Mouse (Mus musculus) left cerebral cortex, postnatal 14 days (tissue): ENCODE results near the gene Cog5. TPM values are rescaled to one million over a fixed set of nuclear protein-coding genes. Genes with fewer than 3 reads are reported as not detected.
"Not testable (repeated sequence)": the region's sequence is repeated elsewhere in the genome, so short reads cannot be mapped to it uniquely, and the experiment has no call there.

ENCODE experiments used
- DNase-seq, 2 experiments: peaks; one replicate each; pipeline ENCODE4 v3.0.0; 2021 to 2022; ENCODE audit warnings: low spot score in 2 of 2, mixed read lengths in 1 of 2
- intact Hi-C: fragments of 180-260 bp; cut with DNase I; formaldehyde crosslinking; loops from one replicate; pipeline ENCODE4 v1.15.1; 2025
- long read RNA-seq, 2 experiments: library from polyadenylated mRNA; stranded (forward); transcript quantifications; one replicate each; pipeline ENCODE4 v2.0.0; 2021
- total RNA-seq, 2 experiments: library from RNA; stranded (reverse); gene quantifications; 2 replicates each; pipeline ENCODE4 v1.2.3; 2021

The Cog5 gene
- 10 to 100 TPM; 40.2 to 40.3 TPM for total RNA-seq
- long read RNA-seq, experiment 1, partial matches to known transcripts, result 7 of 18 reads
- long read RNA-seq, experiment 1, other reads (novel, unspliced or antisense), result 8 of 18 reads
- long read RNA-seq, experiment 2, partial matches to known transcripts, result 3 of 14 reads
- long read RNA-seq, experiment 2, other reads (novel, unspliced or antisense), result 7 of 14 reads

DNA sequence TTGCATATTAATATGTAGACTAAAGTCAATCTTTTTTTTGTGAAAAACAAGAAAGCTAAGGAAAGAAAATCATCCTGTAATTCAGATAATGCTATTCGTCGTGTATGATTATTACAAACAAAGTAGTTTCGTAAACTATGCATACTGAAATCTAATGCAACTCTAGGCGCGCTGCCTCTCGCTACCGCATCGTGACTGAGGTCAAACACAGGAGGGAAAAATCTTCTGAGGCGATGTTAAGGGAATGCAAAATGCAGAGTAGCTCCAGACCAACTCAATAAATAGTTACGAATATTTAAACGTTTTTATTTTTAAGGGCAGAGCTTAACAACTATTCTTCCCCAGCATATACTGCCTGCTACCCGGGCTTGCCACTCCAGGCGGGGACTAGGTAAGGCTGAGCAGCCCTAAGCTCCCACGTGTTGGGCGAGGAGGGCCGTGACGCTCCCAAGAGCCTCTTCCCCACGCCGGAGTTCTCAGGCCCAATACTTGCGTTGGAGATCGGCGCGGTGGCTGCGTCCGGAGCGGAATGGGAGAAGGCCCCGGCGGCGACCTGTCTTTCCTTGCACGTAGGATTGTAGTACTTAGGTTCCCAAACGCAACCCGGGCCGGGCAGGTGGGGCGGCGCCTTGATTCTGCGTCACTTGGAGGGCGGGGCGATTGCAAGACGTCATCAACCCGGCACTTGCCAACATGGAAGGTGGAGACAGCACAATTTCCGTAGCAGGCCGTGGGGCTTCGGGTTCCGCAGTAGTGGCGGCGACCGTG lies at the start of gene Cog5, which contains the start of gene Dus4l:
Gene Cog5 (plus strand): TSS at position 673 of the 768 bp plus-strand sequence.
Gene Dus4l (minus strand): TSS at position 630 of the 768 bp plus-strand sequence.
- DNase-seq, result peak; percentile 93 to 97
- intact Hi-C loops, result loop anchor here (10.0 kb wide), 1 partner anchor 270 kb away; no protein-coding TSS in a partner anchor

DNA sequence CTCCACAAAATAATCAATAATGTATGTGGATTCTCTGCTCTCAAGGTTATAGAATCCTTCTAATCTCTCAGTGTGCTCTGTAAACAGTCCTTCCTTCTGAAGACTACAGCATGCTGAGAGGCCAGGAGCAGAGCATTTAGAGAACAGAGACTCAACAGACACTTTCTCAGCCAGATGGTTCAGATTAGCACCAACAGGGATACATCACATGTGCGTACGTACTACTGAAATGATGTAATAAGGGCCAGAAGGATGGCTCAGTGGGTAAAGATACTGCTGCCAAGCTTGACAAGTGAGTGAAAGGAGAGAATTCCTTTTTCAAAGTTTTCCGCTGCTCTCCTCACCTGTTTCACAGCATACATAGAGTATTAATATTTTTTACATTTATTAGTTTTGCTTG lies 49.8 kb upstream of the Cog5 start:
- DNase-seq, result no peak
- intact Hi-C loops, result no loop called here

DNA sequence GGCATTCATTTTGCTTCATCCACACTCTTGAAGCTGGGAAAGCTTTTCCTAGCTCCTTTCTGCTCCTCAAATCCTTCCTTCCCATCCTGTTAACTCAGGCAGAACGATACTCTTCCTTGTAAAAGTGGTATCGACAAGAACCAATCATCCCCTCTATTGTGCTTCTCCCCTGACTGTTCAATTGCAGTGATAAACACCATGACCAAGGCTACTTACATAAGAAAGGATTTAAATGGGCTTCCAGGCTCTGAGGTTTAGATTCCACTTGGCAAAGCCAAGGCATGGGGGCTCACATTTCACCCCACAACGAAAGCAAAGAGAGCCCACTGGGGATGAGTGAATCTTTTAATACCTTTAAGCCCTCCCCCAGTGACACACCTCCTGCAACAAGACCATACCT lies 46.5 kb upstream of the Cog5 start:
- DNase-seq, result no peak
- intact Hi-C loops, result no loop called here

DNA sequence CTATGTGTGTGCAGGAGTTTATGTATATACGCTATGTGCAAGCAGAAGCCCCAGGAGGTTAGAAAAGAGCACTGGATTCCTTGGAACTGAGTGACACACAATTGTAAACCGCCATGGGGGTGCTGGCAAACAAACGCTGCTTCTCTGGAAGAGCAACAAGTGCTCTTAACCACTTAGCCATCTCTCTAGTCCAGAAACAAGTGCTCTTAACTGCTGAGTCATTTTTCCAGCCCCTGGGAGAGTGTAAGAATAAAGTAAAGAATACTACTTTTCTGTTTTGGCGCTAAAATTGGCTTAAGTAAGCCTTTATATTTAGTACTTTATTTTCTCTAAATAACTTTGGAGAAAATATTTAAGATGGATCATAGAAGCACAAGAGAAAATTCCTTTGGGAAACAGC lies 41.3 kb upstream of the Cog5 start:
- DNase-seq, result no peak
- intact Hi-C loops, result no loop called here

DNA sequence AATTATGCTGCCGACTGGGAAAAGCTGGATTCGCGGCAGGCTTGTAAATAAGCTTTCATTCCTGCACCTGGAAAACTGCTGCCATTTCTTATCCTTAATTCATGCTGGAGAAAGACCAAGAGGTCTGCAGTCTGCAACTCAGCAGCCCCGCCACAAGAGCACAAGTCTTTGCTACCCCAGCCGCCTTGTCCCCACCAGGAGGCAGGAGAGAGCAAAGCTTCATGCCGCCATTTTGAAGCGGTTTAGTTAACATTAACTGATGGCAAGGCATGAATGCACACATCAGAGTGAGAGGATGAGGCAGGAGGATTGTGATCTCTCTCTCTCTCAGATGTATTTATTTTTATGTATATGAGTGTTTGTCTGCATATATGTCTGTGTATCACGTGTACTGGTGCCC lies 34.6 kb upstream of the Cog5 start:
- intact Hi-C loops, result no loop called here
- no peak for DNase-seq

DNA sequence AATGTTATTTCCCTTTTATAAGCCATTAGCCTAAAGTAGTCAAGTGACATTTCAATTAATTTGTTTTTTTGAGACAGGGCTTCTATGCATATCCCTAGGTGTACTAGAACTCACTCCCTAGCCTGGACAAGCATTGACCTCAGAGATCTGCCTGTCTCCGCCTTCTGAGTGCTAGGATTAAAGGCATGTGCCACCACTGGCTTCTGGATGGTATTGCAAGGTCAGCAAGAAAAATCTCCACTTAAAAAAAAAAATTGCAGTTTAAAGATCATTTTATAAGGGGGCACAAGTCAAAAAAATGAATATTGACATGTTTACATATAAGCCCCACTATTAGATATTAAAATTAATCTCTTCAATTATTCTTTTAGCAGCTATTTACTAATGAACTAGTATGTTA lies 29.7 kb upstream of the Cog5 start:
- DNase-seq, result no peak
- intact Hi-C loops, result no loop called here

DNA sequence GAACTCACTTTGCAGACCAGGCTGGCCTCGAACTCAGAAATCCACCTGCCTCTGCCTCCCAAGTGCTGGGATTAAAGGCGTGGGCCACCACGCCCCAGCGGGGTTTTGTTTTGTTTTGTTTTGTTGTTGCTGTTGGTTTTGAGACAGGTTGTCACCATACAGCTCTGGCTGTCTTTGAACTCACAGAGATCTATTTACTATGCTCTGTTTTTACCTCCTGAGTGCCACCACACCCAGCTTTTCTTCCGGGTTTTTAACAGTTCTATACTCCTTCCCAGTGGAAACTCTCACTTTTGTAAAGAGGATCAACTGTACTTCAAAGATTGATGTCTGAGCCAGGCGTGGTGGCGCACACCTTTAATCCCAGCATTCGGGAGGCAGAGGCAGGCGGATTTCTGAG lies 26.3 kb upstream of the Cog5 start:
- intact Hi-C loops, DNase-seq: not testable (repeated sequence)

DNA sequence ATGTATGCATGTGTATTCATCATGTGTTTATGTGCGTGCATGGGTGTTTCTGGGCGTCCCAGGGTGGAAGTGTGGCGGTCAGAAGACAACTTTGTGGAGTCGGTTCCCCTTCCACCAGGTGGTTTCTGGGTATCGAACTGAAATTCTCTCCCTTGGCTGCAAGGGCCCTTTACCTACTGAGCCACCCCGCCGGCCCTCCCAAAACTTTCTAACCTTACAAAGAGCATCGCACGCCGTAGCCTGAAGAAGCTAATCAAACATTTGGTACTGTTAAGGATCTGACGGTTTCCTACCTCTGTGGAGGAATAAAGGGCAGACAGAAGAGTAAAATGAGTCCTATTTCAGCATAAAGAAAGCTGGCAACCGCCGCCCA lies 20.7 kb upstream of the Cog5 start:
- intact Hi-C loops, result loop anchor here (10.0 kb wide), 1 partner anchor 129 kb away; no protein-coding TSS in a partner anchor

DNA sequence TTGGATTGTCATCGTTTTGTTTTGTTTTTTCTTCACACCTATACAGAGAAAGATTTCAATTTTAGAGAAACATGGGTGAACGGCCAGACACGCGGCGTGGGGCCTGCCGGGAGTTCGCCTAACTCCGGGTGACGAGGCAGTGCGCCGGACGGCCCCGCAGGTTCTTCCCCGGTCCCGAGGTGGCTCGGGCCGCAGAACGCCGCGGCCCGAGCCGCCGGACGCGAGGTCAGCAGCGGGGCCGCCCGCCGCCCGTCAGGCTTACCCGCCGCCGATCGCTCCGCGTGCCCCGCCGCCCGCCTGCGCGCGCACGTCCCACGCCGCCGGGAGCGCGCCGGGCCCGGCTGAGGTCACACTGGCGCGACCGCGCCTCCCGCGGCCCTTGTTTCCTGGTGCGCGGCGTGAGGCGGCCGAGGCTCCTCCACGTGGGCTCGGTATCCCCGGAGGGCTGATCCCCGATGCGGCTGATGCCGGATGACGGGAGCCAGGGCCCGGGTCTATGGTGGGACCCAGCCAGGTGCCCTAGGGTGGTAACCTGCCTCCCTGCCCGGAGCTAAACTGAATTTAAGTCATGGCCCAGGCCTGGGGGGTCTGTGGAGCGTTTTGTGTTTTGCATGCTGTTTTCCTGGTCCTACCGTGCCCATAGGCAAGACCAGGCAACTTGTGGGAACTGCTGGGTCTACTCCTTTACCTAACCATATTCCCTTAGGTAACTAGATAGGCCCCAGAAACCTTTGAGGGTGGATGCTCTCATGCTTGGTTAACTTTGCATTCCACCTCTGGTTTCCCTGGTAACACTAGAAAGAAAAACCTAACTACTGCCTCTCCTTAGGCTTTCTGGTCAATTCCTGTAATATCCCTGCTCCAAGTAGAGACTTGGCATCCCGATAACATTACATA lies 20.1 kb upstream of the Cog5 start, which contains the start of gene Bcap29:
Gene Bcap29 (minus strand): TSS at position 316 of the 897 bp plus-strand sequence.
- intact Hi-C loops, result loop anchor here (10.0 kb wide), 1 partner anchor 130 kb away; no protein-coding TSS in a partner anchor
- DNase-seq, result peak; percentile 49 to 69

More for the DNA sequence above, 20.7 kb upstream of the Cog5 start:
- DNase-seq, result no peak

DNA sequence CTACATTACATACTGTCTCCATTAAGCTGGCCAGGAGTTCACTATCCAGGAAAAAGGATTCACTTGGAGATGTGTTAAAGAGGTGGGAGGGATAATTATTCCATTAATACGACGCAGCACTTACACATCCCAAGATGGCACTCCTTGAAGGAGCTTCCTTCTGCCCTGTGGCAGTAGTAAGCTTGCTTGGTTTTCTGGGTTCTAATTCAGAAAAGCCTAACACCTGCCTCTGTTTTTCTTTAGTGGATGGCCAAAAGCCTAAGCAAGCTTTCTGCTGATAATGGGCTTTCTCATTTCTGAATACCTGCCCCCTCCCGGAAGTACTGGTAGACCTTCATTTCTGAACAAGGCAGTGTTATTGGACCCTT lies 19.4 kb upstream of the Cog5 start:
- intact Hi-C loops, result loop anchor here (10.0 kb wide), 1 partner anchor 130 kb away; no protein-coding TSS in a partner anchor
- DNase-seq, result no peak

DNA sequence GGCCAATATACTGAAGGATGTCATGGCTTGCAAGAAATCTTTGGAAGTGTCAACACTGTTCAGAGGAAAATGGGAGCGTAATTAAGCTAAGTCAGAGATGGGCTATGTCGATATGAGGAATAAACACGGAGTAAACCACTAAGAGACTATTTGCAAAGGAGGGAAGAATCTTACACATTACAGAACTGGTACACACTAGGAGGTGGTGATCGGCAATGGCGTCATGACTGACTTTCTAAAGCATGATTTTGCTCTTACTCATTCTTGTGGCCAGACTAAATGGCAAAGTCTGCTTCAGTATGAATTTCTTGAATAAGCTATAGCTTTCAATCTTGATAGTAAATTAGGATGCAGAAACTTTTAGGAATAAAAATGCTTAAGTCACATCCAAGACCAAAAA lies 1.1 kb upstream of the Cog5 start:
- DNase-seq, result no peak
- intact Hi-C loops, result loop anchor here (10.0 kb wide), 1 partner anchor 271 kb away; no protein-coding TSS in a partner anchor

DNA sequence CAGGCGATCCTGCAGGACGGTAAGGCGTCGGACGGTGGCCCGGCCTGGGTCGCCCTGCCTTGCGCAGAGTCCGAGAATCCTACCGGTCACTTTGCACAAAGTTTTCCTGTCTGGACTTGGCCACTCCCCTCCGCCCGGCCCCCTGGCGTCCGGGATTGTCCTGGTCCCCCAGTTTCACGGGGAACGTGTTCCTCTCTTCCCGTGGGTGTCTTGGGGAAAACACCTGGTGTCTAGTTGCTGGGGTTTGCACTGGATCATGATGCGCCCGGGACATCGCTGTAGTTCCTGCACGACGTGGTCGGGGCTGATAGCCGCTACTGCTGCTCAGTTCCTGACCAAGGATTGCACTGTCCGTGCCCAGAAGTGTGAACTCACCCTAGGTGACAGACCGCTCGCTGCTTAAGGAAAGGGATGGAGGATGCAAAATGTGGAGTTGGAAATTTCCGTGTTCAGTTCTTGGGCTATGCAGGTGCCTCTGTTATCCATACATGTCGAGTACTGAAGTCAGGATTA lies 352 bp downstream of the Cog5 start:
- no peak for DNase-seq

DNA sequence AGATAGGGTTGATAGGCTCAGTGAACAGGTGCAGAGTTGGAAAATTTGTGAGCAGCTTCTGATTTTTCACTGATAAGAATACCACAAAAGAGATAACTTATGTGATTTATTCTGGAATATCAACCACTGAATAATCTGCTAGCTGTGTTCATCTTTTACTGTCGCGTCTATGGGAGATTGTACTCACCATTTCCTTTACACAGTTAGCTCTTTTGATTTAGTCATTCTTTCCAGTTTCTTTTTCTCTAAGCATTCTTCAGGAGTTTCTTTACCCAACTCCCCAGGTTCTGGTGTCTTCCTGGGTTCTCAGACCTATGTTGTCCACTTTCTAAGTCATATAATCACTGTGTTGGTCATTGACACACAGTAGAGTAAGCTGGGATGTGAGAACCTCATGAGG lies 2.2 kb downstream of the Cog5 start:
- DNase-seq, result no peak
- intact Hi-C loops, result loop anchor here (10.0 kb wide), 1 partner anchor 268 kb away; no protein-coding TSS in a partner anchor

More for the DNA sequence above, 352 bp downstream of the Cog5 start:
- intact Hi-C loops, result loop anchor here (10.0 kb wide), 1 partner anchor 270 kb away; no protein-coding TSS in a partner anchor

DNA sequence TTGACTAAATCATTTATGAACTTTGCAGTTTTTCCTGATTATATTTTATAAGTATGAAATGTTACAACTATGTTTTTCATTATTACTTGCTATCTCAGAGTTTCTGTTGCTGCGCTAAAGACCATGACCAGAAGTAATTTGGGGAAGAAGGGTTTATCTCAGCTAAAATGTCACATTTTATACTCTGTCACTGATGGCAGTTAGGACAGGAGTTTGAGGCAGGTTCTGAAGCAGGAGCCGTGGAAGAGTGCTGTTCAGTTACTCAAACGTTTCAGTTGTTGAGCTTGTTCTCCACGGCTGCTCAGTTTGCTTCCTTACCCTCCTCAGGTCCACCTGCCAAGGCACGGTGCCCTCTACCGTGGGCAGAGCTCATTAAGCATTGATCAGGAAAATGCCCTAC lies 11.3 kb downstream of the Cog5 start:
- no peak for DNase-seq
- intact Hi-C loops, result no loop called here

DNA sequence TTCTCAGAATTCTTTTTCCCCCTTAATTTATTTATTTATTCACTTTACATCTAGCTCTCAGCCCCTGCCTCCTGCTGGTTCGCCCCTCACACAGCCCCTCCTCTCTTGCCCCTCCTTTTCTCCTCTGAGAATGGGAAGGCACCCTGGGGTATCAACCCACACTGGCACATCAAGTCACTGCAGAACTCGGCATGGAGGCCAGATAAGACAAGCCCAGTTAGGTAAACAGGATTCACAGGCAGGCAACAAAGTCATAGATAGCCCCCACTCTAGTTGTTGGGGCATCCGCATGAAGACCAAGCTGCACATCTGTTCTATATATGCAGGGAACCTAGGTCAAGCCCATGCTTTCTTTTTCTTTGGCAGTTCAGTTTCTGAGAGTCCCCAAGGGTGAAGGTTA lies 12.5 kb downstream of the Cog5 start:
- DNase-seq, result no peak
- intact Hi-C loops, result no loop called here

DNA sequence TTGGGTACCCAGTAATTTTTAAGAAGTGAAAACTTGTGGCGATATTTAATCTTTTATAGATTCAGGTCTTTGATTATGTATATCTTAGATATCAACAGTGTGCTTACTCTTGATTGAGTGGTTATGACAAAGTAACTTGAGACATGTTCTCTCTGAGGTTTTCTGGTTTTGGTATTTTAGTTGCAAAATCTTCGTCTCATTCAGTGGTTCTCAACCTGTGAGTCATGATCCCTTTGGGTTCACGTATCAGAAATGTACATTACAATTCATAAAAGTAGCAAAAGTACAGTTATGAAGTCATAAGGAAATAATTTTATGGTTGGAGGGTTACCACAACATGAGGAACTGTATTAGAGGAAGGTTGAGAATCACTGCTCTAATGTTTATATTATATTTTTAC lies 32.0 kb downstream of the Cog5 start:
- no peak for DNase-seq
- intact Hi-C loops, result no loop called here

DNA sequence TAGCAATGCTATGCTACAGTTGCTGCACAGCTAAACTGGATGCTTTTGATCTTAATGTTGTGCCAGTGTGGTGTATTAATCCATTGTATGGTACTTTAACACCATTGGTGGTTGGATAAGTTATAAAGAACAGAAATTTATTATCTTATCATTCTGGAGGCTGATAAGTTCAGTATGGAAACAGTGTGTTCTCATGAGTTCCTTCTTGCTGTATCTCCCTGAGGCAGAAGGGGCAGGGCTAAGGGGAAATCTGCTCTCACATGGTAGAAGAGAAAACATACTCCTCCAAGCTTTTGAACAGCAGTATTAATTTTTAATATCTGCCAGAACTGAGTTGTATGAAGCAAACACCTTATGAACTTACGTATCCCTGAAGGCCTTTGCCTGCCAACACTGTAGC lies 38.6 kb downstream of the Cog5 start:
- intact Hi-C loops, result no loop called here
- no peak for DNase-seq

DNA sequence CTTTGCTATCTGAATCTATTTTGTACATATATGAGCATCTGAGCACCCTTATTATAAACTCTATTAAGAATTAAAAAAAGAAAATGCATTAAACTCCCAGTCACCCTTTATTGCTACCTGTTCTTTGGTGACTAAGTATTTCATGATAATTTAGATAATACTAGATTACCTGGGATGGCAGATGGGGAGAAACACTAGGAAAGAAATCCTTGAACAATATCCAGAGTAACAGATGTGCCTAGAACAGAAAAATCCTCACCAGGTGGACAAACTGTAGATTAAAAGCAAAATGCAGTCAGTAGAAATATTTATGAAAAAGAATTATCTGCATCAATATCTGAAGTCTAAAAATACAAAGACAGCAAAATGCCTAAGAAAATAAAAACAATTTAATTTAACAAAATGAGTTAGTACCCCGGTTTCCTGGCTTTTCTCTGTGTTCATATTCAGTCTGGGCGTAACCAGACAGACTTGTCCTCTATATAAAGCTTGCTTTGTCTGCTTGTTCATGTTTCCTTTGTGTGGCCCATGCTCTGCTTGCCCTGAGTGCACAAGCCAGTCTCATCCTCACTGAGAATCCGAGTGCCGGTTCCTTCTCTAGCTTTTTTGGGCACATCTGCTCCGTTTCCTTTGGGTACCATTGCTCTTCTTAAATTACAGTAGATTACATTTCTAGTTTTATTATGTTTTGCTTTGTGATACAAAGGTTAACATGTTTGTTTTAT lies 46.1 kb downstream of the Cog5 start:
- no peak for DNase-seq
- intact Hi-C loops, result no loop called here

DNA sequence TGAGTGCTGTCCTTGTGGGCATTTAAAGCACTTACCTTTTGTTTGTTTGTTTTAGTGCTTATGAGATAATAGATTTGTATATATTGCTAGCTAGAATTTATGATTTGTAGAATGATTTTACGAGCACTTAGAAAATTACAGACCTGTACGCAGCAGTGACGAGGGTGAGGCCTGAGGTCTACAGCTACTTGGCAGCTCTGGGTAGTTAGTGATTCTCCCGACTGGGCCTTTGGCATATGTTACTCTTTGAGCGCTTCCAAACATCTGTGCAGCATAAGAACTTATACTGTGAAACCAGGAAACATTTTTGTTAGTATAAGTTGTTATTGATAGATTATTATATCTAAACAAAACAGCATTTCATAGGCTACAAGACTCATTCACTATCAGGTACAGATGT lies 46.7 kb downstream of the Cog5 start:
- no peak for DNase-seq
- intact Hi-C loops, result no loop called here
